Mouse (Mus musculus): ENCODE measurements around the gene Ltn1. TPM values are rescaled to one million over a fixed set of nuclear protein-coding genes. Genes with fewer than 3 reads are reported as not detected.

Gene Ltn1
- polyA plus RNA-seq, 1 experiment from 2014 or later: 32.4 TPM

DNA sequence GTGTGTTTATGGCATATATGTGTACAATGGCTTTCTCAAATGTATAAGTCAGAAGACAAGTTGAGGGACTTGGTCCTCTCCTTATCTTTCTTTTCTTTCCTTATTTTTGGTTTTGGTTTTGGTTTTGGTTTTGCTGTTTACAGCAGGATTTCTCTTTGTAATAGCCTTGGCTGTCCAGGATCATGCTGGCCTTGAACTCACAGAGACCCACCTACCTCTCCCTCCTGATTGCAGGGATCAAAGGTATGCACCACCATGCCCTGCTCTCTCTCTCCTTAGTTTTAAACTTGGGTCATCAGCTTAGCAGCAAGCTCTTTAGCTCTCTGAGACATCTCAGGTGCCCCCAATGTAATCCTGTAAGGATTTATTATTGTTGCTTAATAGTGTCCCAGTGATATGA lies 12.7 kb upstream of the Ltn1 start:
- H3K4me2 ChIP-seq (ENCODE audit: low read depth, low read length): no peak overlapping the region
- no peaks in the 10 kb centered on the region for H3K36me3 ChIP-seq (replicated peaks; ENCODE audit: control insufficient read depth, insufficient read depth, low read depth, low read length)
- H3K9me3 ChIP-seq (replicated peaks; ENCODE audit: control insufficient read depth, low read length): no peaks in the 10 kb centered on the region
- no peak overlapping the region for H3K27ac ChIP-seq (replicated peaks; ENCODE audit: low read depth, low read length)
- no peaks in the 10 kb centered on the region for H3K4me1 ChIP-seq (ENCODE audit: control insufficient read depth, insufficient read depth, low read length)
- no peak overlapping the region for H3K9ac ChIP-seq (replicated peaks; ENCODE audit: low read length)
- DNase-seq (ENCODE audit: low spot score) (no peak), ATAC-seq (replicated peaks; ENCODE audit: insufficient number of reproducible peaks, low FRiP score, low TSS enrichment, low read depth) (no peak)
- no peak overlapping the region for H3K4me3 ChIP-seq (ENCODE audit: low read depth, low read length)
- H3K27me3 ChIP-seq (ENCODE audit: control insufficient read depth, insufficient read depth, low read length): no peaks in the 10 kb centered on the region

DNA sequence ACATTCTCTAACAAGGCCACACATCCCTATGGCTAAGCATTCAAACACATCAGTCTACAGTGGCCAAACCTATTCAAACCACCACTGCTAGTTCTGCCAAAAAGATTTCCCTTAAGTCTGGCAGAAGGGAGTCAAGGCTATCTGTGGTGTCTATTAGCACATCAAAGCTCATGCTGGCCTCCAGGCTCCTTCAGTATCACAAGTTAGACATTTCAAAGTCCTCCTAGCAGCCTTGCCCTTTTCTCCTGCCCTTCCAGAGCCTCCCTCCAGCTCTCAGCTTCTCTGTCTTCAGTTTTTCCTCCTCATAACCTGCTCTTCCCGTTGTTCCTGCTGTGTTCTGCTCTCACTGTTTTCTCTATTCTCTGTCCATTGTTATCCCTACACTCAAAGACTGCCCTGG lies 11.7 kb upstream of the Ltn1 start:
- DNase-seq (ENCODE audit: low spot score) (no peak), ATAC-seq (replicated peaks; ENCODE audit: insufficient number of reproducible peaks, low FRiP score, low TSS enrichment, low read depth) (no peak)
- Histone ChIP-seq H3K4me3 (ENCODE audit: low read depth, low read length) (no peak overlapping the region), H3K27me3 (ENCODE audit: control insufficient read depth, insufficient read depth, low read length) (no peaks in the 10 kb centered on the region), H3K4me2 (ENCODE audit: low read depth, low read length) (no peak overlapping the region), H3K9me3 (replicated peaks; ENCODE audit: control insufficient read depth, low read length) (no peaks in the 10 kb centered on the region), H3K4me1 (ENCODE audit: control insufficient read depth, insufficient read depth, low read length) (no peaks in the 10 kb centered on the region), H3K9ac (replicated peaks; ENCODE audit: low read length) (no peak overlapping the region), H3K36me3 (replicated peaks; ENCODE audit: control insufficient read depth, insufficient read depth, low read depth, low read length) (no peaks in the 10 kb centered on the region), H3K27ac (replicated peaks; ENCODE audit: low read depth, low read length) (no peak overlapping the region)
- WGBS: 76% methylated on average over 1 of the region's 1 CpGs

DNA sequence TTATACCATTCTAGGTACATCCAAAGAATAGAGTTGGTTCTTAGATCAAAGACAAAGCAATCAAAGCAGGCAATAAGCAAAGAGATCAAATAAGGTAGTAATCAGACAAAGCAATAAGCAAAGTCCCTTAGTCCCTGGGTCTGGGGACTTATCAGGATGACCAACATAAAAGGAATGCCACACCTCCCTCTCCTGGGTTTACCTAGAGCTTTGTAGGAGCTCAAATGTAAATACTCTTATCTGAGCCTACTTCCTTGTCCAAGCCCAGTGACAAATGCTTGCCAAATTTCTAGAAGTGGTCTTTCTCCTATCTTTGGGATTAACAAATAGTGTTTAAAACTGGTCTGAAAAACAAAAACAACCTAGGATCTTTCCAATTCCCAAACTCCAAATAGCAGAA lies 10.8 kb upstream of the Ltn1 start:
- H3K27ac ChIP-seq (replicated peaks; ENCODE audit: low read depth, low read length): no peak overlapping the region
- ATAC-seq (replicated peaks; ENCODE audit: insufficient number of reproducible peaks, low FRiP score, low TSS enrichment, low read depth) (no peak), DNase-seq (ENCODE audit: low spot score) (no peak)
- H3K4me3 ChIP-seq (ENCODE audit: low read depth, low read length): no peak overlapping the region
- H3K27me3 ChIP-seq (ENCODE audit: control insufficient read depth, insufficient read depth, low read length): no peaks in the 10 kb centered on the region
- H3K9me3 ChIP-seq (replicated peaks; ENCODE audit: control insufficient read depth, low read length): no peaks in the 10 kb centered on the region
- no peaks in the 10 kb centered on the region for H3K36me3 ChIP-seq (replicated peaks; ENCODE audit: control insufficient read depth, insufficient read depth, low read depth, low read length)
- no peak overlapping the region for H3K4me2 ChIP-seq (ENCODE audit: low read depth, low read length)
- H3K4me1 ChIP-seq (ENCODE audit: control insufficient read depth, insufficient read depth, low read length): no peaks in the 10 kb centered on the region
- H3K9ac ChIP-seq (replicated peaks; ENCODE audit: low read length): no peak overlapping the region

DNA sequence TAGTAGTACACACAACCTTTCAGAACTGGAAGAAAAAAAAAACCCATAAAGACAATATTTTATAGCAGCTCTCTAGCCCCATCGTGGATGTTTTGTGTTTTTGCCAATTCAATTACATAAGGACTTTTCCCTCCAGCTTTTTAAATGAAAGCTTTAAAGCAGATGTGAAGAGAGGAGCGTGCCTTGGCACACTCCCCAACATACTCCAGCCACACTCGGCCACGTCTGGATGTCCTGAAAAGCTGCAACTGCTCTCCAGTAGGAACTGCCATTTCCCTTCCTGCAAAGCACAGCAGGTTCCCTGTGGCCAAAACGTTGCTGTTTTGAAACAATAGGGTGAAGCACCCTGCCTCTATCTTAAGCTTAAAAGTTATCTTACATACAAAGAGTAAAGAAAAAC lies 9.9 kb upstream of the Ltn1 start:
- no peak for ATAC-seq (replicated peaks; ENCODE audit: insufficient number of reproducible peaks, low FRiP score, low TSS enrichment, low read depth)

DNA sequence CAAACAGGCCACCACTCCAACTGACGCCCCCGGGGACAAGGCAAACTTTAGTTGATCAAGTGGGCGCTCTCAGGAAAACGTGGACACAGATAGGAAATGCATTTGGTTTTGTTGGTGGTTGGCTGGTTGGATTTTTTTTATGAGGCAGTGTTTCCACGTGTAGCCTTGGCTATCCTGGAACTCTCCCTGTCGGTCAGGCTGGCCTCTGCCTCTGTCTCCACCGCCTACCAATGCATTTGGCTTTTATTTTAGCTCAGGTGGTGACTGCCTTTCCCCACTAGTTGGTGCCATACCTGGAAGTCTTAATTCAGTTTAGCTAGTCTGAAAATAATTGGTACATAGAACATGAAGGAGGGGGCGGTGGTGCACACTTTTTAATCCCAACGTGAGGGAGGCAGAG lies 8.7 kb upstream of the Ltn1 start:
- 24% methylated on average over 9 of the region's 9 CpGs for WGBS
- DNase-seq (ENCODE audit: low spot score): peak; percentile 9
- Histone ChIP-seq H3K36me3 (replicated peaks; ENCODE audit: control insufficient read depth, insufficient read depth, low read depth, low read length) (no peaks in the 10 kb centered on the region), H3K27ac (replicated peaks; ENCODE audit: low read depth, low read length) (no peak overlapping the region), H3K27me3 (ENCODE audit: control insufficient read depth, insufficient read depth, low read length) (no peaks in the 10 kb centered on the region), H3K4me3 (ENCODE audit: low read depth, low read length) (peak overlapping the region; percentile 77), H3K9me3 (replicated peaks; ENCODE audit: control insufficient read depth, low read length) (no peaks in the 10 kb centered on the region), H3K4me2 (ENCODE audit: low read depth, low read length) (peak overlapping the region; percentile 62), H3K9ac (replicated peaks; ENCODE audit: low read length) (peak overlapping the region; percentile 92), H3K4me1 (ENCODE audit: control insufficient read depth, insufficient read depth, low read length) (no peaks in the 10 kb centered on the region)
- ATAC-seq (replicated peaks; ENCODE audit: insufficient number of reproducible peaks, low FRiP score, low TSS enrichment, low read depth): no peak

More for the DNA sequence above, 9.9 kb upstream of the Ltn1 start:
- Histone ChIP-seq H3K4me2 (ENCODE audit: low read depth, low read length) (no peak overlapping the region), H3K27ac (replicated peaks; ENCODE audit: low read depth, low read length) (no peak overlapping the region), H3K4me3 (ENCODE audit: low read depth, low read length) (no peak overlapping the region), H3K9me3 (replicated peaks; ENCODE audit: control insufficient read depth, low read length) (no peaks in the 10 kb centered on the region), H3K36me3 (replicated peaks; ENCODE audit: control insufficient read depth, insufficient read depth, low read depth, low read length) (no peaks in the 10 kb centered on the region), H3K27me3 (ENCODE audit: control insufficient read depth, insufficient read depth, low read length) (no peaks in the 10 kb centered on the region), H3K4me1 (ENCODE audit: control insufficient read depth, insufficient read depth, low read length) (no peaks in the 10 kb centered on the region), H3K9ac (replicated peaks; ENCODE audit: low read length) (no peak overlapping the region)
- DNase-seq (ENCODE audit: low spot score): no peak
- WGBS: 61% methylated on average over 5 of the region's 5 CpGs

DNA sequence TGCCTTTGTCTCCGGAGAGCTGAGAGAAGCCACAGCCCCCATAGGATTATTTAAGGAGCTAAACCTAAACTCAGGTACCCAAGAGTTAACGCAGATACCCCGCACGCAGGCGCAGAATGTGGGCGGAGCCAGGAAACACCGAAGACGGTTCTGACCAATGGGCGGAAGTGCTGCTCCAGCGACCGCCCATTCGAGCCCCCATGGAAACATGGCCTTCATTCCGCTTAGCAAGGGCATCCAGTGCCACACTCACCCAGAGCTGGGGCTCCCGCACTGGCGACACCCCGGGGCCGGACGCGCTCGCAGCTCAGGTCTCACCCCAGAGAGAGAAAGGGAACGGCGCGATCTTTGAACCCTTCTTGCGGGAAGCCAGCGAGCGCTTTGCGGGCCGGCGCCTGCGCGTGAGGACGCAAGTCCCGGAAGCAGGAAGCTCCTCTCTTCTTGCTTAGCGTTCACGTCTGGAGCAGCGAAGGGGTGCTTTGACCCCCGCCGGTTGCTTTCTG lies 7.8 kb upstream of the Ltn1 start, which contains the start of gene Rwdd2b:
TSS of gene Rwdd2b (minus strand) at position 390 of the 503 bp plus-strand sequence.
- H3K9ac ChIP-seq (replicated peaks; ENCODE audit: low read length): peak within 1 kb of the TSS; percentile 92
- ATAC-seq (replicated peaks; ENCODE audit: insufficient number of reproducible peaks, low FRiP score, low TSS enrichment, low read depth): peak; percentile 93
- peak within 1 kb of the TSS; percentile 62 for H3K4me2 ChIP-seq (ENCODE audit: low read depth, low read length)
- 0% methylated on average over 38 of the region's 38 CpGs for WGBS
- peak within 1 kb of the TSS; percentile 77 for H3K4me3 ChIP-seq (ENCODE audit: low read depth, low read length)
- no peaks in the 10 kb centered on the region for H3K27me3 ChIP-seq (ENCODE audit: control insufficient read depth, insufficient read depth, low read length)
- H3K36me3 ChIP-seq (replicated peaks; ENCODE audit: control insufficient read depth, insufficient read depth, low read depth, low read length): no peaks in the 10 kb centered on the region
- peak; percentile 96 for DNase-seq (ENCODE audit: low spot score)
- H3K27ac ChIP-seq (replicated peaks; ENCODE audit: low read depth, low read length): peak within 1 kb of the TSS; percentile 68
- no peaks in the 10 kb centered on the region for H3K9me3 ChIP-seq (replicated peaks; ENCODE audit: control insufficient read depth, low read length)
- H3K4me1 ChIP-seq (ENCODE audit: control insufficient read depth, insufficient read depth, low read length): no peaks in the 10 kb centered on the region

DNA sequence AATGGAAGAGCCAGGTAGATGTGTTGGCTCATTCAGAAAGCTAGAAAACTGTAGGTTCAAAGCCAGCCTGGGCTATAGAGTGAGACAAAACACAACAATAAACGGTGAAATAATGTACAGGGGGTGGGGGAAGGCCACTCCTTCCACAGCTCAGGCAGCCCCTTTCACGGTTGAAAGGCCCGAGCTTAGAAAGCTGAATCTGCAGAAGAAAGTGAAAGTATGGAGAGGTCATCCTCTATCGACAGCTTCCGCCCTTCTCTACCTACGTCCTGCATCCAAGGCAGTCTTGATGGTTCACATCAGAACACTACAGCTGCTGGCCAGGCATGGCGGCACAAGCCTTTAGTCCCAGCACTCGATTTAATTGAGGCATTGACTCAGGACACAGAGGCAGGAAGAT lies 6.3 kb upstream of the Ltn1 start:
- no peak overlapping the region for H3K4me2 ChIP-seq (ENCODE audit: low read depth, low read length)
- no peaks in the 10 kb centered on the region for H3K9me3 ChIP-seq (replicated peaks; ENCODE audit: control insufficient read depth, low read length)
- WGBS: 89% methylated on average over 8 of the region's 8 CpGs
- no peaks in the 10 kb centered on the region for H3K4me1 ChIP-seq (ENCODE audit: control insufficient read depth, insufficient read depth, low read length)
- DNase-seq (ENCODE audit: low spot score) (no peak), ATAC-seq (replicated peaks; ENCODE audit: insufficient number of reproducible peaks, low FRiP score, low TSS enrichment, low read depth) (no peak)
- H3K27ac ChIP-seq (replicated peaks; ENCODE audit: low read depth, low read length): no peak overlapping the region
- H3K9ac ChIP-seq (replicated peaks; ENCODE audit: low read length): no peak overlapping the region
- H3K36me3 ChIP-seq (replicated peaks; ENCODE audit: control insufficient read depth, insufficient read depth, low read depth, low read length): no peaks in the 10 kb centered on the region
- H3K27me3 ChIP-seq (ENCODE audit: control insufficient read depth, insufficient read depth, low read length): no peaks in the 10 kb centered on the region
- H3K4me3 ChIP-seq (ENCODE audit: low read depth, low read length): no peak overlapping the region

DNA sequence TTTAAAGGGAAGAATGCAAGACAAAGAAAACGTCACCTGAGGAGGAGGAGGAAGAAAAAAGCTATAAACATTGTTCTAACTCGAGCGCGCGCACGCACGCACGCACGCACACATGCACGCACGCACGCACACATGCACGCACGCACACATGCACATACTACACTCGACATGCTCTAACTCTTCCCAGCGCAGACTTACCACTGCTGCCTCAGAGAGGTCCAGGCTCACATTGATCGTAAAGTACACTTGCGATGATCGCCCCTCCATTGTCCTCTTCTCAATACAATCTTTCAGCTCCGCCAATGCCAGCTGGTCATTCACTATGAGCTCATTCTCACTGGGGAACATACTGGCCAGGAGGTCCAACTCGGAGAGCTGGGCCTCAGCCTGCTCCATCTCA lies 4.7 kb upstream of the Ltn1 start:
- no peak overlapping the region for H3K4me3 ChIP-seq (ENCODE audit: low read depth, low read length)
- DNase-seq (ENCODE audit: low spot score): no peak
- H3K9me3 ChIP-seq (replicated peaks; ENCODE audit: control insufficient read depth, low read length): no peaks in the 10 kb centered on the region
- ATAC-seq (replicated peaks; ENCODE audit: insufficient number of reproducible peaks, low FRiP score, low TSS enrichment, low read depth): no peak
- no peak overlapping the region for H3K27ac ChIP-seq (replicated peaks; ENCODE audit: low read depth, low read length)
- no peaks in the 10 kb centered on the region for H3K27me3 ChIP-seq (ENCODE audit: control insufficient read depth, insufficient read depth, low read length)
- H3K4me1 ChIP-seq (ENCODE audit: control insufficient read depth, insufficient read depth, low read length): no peaks in the 10 kb centered on the region
- no peaks in the 10 kb centered on the region for H3K36me3 ChIP-seq (replicated peaks; ENCODE audit: control insufficient read depth, insufficient read depth, low read depth, low read length)
- H3K4me2 ChIP-seq (ENCODE audit: low read depth, low read length): no peak overlapping the region
- H3K9ac ChIP-seq (replicated peaks; ENCODE audit: low read length): no peak overlapping the region
- 93% methylated on average over 21 of the region's 21 CpGs for WGBS
